Mouse (Mus musculus) telencephalon, adult 2 months (tissue): ENCODE measurements at regions not wholly inside any gene's neighbourhood (a gene's known extent, or its start where the extent isn't known, plus 50 kb on each side); places are given as distances from the start of the nearest gene placed in this dataset.
"Not testable (repeated sequence)": the region's sequence is repeated elsewhere in the genome, so short reads cannot be mapped to it uniquely, and the experiment has no call there.

Source experiments
- DNase-seq: peaks from one replicate; pipeline ENCODE4 v3.0.0-alpha.2; 2011; ENCODE audit warnings: low read depth, low spot score

DNA sequence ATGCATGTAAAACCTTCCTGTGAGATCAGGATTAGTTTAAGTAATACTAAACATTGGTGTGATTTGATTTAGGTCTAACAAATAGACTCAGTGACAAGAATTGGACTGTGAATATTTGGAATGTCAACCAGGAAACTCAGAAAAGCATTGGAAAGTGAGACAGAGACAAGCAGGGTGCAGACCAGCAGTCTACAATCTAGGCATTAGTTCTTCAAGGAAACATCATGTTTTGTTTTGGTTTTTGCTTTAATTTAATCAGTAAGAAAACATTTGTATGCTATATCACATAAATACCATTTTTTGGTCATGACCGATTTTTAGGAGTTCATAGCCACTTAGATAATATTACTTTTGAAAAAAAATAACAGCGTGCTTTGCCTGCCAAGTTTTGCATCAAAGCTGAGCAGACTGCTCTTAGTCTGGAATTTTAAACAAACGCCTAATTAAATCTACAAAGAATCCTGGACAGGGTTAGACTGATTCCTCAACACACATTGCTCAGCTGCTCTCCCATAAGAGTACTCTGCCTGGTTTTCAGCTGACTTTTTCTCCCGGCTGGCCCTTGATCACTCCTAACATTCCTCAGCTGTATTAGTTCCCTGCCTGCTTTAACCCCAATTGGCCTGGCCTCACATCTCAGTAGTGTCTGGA is 396.5 kb upstream of the Kcnh7 start:
- no peak for DNase-seq

DNA sequence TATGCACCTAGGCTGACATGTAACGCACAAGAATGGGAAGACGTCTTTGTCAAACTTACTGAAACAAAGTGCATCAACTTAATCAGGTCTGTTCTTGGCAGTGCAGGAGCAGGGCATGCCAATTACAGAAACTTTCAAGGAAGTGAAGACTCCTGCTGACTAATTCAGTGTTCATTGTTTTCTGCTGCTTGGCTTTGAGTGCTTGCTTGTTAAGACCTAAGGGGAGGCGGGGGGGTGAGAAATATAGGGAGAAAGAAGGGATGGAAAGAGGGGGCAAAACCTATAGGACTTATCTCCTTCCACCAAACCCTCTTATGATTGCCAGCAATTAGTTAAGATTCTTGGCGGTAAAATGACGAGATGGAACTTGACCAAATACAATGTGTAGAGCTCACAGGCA is 391.1 kb upstream of the Kcnh7 start:
- DNase-seq = no peak

DNA sequence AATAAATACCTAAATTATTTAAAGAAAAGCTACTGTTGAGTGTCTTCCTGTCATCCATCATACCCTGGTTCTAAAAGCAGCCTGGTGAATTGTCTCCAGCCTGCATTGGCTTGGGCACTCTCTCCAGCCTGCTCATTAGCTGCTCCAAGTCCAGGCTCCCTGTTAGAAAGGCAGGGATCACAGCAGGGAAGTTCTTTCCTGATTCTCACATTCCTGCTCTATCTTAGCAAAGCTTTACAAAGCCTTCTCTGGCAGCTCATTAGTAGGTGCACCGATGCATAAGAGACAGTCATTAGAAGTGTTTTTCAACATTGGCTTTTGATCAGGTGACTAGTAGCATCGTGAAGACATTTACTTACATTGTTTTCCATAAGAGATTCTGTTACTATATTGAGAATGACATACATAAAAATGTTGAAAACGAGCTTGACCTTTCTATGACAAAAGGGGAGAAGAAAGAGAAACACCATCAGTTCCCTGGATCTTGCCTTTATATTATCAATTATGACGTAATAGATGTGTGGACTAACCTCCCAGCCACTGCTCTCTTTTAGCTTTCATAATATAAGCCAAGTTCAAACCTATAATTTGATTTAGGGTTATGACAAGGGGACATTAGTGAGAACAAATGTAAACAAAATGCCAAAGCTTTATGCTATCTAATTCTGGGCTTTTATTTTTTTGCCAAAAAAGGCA is 390.1 kb upstream of the Kcnh7 start:
- no peak for DNase-seq

DNA sequence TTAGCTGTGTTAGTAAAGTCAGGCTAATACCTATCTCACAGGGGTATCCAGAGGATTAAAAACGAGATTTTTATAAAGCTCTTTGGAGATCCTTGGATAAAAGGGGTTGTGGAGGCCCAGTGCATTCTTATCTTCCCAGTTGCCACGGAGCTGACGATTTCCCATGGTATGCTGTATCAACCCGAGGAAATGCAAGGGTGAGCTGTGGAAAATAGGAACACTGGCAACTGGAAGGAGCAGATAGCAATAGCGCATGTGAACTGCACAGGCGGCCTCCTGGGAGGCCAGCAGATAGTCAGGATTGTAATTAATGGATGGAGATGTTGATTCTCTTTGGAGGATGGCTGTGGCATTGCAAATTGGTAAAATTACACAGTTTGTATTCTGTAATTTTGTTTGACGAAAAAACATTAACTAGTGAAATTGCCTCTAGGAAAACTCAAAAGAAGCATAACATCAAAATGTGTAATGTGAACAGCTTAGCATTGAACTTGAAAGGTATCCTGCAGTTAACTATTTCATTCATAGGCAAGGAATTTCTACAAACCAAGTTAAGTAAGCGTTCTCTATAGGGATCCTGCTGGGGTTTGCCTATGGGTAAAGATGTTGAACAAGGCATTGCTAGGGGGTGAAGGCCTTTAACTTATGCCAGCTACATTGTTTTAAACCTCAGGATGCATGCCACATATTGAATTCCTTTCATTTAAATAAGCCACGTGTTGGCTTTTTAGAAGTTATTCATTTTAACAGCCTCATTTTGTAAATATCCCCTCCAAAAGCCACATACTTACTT is 389.1 kb upstream of the Kcnh7 start:
- no peak for DNase-seq

DNA sequence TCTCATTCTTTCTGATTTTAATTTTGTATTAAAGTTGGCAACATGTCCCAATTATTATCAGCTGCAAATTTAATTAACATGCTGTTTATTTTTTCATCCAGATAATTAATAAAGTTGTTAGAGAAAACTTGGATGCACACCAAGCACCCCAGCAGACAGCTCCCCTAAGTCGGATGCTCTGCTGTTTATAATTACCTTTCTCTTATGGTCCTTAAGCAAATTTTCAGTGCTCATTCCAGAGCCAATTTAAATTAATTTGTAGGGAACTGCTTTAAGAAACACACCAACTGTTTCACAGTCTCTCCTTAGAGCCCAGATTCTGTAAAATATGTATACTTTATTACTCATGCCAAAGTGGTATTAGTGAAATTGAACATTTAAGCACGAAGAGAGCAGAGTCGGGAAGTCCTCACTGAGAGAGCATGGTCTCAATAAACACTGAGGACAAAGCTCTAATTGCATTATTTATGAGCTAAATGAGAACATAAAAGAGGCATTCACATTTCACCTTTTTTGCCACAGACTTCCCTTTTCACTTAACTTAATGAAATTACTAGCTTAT is 372.9 kb upstream of the Kcnh7 start:
- DNase-seq = no peak

DNA sequence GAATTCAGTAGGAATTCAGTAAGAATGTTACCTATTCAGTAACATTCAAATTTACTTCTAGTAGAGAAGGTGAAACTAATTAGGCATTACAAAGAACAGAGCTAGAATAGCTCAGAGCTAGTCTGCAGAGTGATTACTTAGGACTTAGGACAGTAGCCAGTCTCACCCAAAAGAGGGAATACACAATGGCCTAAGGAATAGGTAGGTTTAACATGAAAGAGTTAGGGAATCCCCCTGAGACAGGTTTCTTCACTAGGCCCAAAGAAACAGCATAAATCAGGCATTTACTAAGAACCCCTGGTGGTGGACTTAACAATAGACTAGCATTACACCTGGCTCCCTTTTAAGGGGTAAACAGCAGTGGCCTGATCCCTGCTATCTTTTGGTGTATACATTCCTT is 357.7 kb upstream of the Kcnh7 start:
- DNase-seq = not testable (repeated sequence)

DNA sequence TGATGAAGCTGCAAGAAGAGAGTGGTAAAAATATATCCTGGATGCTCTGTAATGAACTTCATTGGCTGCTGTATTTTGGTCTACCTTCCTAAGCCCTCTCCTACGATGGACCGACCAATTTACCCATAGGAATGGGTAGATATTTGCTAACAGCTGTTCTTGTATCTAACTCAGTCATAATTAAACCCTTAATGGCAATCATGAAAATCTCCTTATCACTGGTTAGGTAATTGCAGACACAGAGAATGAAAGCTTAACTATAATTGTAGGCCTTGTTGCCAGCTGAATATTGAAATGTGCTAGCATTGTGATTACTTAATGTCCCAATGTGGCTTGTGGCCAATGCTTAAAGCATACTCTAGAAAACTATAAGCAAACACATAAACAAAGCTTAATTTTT is 334.4 kb upstream of the Kcnh7 start:
- no peak for DNase-seq

DNA sequence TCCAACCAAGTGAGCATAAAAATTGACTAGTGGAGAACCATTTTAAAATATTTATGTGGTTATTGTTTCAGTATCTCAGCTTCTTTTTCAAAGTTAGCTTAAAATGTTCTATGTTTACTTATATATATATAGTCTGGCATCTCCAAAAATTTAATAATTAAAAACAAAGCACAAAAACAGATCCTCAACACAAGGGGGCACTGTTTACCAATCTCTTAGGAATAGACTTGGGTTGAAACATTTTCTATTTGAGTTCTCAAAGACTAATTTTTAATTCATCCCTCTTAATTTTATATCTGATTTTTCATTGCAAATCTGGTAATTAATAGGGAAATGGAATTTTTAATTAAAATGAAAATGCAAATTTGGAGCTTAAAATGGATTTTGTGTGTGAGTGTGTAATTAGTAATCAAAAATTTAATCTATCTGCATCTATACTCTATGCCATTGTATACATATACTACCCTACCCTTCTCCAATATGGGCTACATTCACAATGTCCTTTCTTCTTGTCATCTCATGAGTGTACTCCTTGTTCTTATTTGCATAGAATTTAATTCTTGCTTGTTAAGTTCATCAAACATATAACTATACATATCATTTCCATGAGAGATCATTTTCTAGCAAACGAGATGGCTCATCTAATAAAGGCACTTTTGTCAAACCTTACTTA is 329.6 kb upstream of the Kcnh7 start:
- DNase-seq = no peak

DNA sequence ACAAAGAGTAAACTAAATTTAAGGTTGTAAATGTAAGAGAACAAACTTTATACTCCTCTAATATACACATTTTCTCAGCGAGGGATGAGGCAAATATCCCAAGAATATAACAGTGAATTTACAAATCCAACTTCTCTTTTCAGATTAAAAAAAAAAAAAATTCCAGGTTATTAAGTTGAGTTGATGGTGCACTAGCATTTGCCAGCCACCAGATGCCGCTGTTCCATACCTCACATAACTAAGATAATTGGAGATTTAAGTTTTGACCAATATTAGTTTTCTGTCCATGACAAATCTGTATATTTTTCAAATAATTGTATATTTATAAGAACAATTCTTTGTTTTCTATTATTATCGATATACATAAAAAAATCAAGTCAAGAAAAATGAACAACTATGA is 319.9 kb upstream of the Kcnh7 start:
- peak; percentile 18 for DNase-seq

DNA sequence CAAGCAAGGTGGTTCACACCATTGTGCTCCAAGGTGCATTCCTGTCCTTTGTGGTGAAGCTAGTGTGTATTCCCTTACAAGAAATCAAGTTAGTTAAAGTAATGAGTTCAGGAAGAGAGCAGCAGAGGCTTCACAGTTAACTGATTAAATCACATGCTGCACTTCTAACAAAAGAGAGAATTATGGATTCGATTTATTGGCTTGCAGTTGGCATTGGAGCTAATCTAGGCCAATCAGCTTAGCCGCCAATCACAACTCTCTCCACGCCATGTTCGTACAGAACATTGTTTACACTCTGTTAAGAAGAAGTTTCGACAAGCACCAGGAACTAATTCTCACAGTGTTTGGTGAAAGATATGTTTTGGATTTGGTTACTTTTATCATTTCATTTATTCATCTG is 292.3 kb upstream of the Kcnh7 start:
- DNase-seq = no peak

DNA sequence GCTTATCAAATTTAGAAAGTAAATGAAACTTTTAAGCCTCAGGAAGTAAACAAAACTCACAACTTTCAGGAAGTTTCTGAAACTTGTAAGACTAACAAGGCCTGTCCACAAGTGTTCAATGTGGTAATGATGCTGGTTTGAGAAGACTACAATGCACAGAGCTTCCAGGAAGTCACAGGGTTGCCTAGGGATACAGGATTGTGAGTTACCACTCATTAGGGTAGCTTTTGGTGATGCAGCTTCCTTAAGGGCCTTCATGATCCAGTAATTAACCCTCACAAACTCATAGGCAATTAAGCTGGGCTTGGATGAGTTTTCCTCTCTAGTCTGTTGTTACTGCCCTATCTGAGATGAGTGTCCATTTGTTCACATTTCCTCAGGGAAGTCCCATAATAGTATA is 291.2 kb upstream of the Kcnh7 start:
- DNase-seq = no peak

DNA sequence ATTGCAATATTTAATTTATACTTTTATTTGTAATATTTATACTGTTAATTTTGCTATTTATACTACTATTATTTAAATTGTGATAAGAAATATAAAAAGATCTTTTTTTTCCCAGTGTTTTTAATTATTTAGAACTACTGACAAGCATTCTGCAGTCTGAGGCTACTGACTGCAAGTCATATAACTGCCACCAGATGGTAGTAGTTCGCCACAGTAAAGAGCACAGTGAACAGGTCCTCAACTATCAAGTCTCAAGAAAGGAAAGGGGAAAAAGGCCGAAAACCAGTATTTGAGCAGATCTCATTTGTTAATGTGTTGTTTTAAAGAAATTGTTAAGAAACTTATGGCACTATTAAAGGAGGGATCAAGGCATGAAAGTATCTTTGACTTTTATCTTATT is 289.6 kb upstream of the Kcnh7 start:
- DNase-seq = peak; percentile 44

DNA sequence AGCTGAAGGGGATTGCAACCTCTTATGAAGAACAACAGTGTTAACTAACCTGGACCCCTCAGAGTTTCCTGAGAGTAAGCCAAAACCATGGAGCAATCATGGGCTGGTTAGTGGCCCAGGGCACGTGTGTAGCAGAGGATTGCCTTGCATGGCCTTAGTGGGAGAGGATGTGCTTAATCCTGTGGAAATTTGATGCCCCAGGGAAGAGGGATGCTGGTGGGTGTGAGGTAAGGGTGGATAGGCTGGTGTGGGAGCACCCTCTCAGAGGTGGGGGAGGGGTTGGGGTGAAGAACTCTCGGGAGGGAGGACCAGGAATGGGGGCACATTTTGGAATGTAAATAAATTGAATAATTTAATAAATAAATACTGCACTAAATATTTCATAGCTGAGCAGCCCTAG is 288.2 kb upstream of the Kcnh7 start:
- no peak for DNase-seq

DNA sequence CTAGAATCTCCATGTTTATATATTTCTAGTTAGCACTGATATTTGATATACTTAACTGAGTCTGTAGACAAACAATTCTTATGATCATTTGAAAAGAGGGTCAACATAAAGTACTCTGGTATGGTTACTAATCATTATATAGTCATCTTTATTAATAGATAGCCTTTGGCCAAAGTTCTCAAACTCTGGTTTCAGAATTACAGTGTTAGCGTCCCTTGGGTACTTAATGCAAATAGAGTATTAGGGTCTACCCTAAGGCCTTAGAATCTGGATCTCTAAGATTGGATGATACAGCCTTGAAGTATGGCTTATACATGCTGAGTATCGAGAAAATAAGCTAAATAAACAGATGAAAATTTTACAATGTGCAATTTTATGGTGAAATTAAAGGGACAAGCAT is 275.0 kb upstream of the Kcnh7 start:
- DNase-seq = no peak

DNA sequence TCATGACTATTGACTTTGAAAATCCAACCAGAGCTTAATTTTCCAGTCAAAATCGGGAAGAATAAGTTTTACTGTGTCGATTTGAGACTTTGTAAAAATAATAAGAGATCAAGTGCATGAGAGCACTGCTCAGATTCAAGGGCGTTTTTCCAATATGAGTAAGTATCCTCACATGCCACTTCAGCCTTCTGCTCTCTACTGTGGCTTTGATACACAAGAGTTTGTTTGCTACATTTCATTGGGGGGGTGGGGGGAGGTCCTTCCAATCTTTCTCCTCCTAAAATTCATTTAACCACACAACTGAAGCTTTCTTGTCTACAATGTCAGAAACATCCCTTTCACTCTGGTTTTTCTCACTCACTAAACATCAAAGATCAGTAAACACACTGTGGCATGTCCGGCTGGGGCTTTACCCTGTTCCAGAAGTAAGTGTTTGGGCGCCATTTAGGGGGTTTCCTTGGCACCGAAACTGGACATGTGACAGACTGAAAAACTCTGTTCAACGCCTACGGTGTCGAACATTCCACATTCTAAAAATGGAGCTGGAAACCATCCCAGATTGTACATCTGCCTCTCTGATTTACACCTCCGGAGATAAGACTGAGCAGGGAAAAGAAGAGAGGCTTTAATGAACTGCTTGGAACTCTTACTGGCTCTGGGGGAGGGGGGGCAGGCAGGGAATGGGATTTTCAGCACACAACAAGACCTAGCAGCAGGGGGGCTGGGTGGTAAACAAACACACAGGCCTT is 270.4 kb upstream of the Kcnh7 start:
- DNase-seq = peak; percentile 80

DNA sequence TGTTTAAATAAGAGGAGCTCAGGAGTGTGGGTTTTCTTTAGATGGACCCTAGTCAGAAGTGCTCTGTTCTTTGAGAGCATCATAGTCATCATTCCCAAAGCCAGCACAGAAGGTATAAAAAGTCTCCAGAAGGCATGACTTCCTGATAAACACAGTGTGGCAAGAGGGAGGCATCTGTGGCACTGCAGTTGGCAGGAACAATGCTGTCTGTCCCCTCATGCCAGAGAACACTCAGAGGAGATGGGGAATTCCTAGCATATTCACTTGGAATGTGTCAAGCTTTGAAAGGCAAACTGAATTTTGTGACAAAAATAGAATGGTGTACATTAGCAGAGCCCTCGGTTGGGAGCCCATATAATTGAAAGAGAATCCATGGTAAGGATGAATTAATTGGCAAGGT is 268.8 kb upstream of the Kcnh7 start:
- peak; percentile 55 for DNase-seq

DNA sequence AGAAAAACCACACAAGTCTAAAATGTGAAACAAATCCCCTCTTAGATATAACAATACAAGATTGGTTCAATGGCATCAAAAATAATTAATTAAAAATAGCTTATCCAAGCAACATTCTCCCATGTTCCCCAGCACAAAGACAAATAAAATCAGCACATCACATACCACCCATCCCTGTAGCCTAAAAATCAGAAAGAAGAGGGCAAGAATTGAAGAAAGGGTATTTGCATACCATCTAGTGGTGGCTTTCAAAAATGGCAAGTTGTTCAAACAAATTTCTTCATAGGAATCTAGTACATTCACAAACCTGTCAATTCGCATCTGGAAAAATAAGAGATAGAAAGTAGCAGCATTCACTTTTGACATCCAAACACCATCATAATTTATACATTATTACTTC is 268.1 kb upstream of the Kcnh7 start:
- no peak for DNase-seq

DNA sequence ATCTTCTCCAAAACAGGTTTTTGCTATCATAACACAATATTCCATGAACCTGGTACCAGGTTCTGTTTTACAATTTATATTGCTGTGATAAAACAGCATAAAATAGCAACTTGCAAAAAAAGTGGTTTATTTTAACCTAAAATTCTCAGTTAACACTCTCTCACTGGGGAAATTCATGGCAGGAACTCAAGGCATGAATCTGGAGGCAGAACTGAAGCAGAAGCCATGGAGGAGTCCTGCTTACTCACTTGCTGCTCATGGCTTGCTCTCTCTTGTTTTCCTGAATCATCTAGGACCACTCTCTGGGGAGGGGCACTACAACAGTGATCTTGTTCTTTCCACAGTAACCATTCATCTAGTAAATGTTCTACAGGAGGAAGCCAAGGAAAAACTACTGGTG is 250.2 kb upstream of the Kcnh7 start:
- no peak for DNase-seq

DNA sequence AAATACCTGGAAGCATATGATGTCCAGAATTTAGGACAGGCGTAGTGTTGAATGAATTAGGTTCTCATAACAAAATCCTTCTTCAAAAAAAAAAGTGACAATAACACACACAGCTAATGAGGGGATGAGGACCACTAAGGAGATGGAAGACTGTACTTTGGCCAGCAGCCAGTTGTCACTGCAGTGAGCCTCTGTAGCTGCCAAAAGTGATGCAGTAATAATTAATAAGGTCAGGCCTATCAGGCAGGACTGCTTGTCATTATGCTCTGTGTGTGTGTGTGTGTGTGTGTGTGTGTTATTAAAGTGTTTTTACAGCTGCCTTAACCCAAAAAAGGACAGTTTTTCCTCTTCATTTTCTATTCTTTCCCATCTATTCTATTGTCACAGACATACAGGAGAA is 221.3 kb upstream of the Kcnh7 start:
- no peak for DNase-seq
